Mouse (Mus musculus) kidney, postnatal 10 days (tissue): ENCODE results near the gene Tmem119.

Experiments
- DNase-seq: peaks from one replicate; pipeline ENCODE4 v3.0.0; 2021; ENCODE audit warnings: mixed read lengths

Gene Tmem119

GRCm38 (mm10) chr5:113755347-113756030, 44.8 kb downstream of the Tmem119 start:
- no peak for DNase-seq

DNA sequence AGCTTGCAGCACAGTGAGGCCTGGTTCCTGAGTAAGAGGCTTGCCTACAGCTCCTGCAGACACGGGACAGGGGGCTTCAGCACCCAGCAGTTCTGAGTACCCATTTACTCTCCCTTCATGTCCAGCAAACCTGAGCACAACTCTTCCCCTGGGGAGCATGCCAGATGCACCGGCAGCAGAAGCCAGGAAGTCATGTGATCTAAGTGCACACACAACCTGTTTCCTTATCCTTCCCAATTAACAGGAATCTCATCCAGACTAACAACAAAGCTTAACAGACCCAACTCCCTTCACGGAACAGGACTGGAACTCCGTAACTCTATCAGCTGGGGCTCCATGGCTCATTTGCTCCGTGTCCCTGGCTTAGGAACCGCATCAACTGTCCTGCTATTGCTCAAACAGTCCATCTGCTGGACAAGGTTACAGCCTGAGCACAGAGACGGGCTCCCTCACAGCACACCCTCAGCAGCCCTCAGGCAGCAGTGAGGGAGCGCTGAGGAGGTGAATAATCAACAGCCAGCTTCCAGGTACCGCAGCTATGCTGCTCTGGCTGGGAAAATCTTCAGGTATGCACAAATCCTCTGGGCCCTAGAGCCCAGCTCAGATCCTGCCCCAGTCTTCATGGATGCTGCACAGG, 48.7 kb downstream of the Tmem119 start:
- no peak for DNase-seq

GRCm38 (mm10) chr5:113748556-113749331, 51.6 kb downstream of the Tmem119 start:
- DNase-seq, result no peak

- DNase-seq, result no peak
Measured at GRCm38 (mm10) chr5:113747629-113748028, 52.7 kb downstream of the Tmem119 start.
